Mouse (Mus musculus): ENCODE measurements around the gene Mast1.
A peak's percentile ranks its signal among the peaks of the same experiment; 100 is the strongest.

Gene Mast1

DNA sequence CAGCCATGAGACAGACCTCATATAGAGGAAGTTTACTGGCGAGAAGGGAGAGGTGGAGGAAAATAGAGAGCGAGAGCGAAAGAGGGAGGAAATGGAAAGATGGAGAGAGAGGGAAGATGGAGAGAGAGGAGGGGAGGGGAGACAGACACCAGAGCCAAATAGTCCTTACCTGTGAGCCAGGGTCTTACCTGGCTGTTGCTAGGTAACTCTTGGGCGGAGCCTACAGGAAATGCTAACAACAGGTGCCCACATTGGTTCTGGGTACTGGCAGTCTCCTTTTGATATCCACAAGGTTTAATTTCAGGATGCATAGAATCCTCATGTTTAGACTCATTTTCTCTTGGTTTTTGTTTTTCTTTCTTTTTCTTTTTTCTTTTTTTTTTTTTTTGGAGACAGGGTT is 64.1 kb downstream of the Mast1 start:
- no peak for DNase-seq (ENCODE audit: low spot score)

DNA sequence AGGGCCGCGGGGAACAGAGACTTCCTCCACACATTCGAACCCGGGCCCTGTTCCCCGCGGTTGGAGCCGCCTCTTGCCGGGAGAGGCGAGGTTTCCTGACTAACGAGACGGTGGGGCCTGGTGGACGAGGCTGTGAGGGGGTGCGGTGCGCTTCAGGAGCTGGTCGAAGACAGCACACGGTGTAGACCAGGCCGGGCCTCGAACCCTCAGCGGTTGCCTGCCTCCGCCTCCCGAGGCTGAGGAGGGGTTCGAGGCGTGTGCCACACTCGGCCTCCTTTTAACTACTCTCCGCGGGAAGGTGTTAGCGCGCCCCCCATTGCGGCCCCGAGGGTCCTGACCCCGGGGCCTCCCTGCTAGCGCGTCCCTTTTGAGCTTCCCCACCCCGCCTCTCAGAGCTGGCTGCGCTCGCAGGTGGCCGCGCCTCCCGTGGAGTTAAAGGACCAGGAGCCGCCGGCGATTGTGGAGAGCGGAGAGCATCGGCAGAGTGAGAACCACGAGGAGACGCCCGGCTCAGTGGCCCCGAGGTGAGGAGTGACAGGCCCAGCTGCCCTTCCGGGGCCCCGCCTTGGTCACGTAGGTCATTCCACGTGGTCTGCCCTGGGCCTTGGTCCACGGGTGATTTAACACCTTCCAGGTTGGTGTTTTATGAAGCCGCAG is 64.7 kb downstream of the Mast1 start:
- peak; percentile 37 for DNase-seq (ENCODE audit: low spot score)

DNA sequence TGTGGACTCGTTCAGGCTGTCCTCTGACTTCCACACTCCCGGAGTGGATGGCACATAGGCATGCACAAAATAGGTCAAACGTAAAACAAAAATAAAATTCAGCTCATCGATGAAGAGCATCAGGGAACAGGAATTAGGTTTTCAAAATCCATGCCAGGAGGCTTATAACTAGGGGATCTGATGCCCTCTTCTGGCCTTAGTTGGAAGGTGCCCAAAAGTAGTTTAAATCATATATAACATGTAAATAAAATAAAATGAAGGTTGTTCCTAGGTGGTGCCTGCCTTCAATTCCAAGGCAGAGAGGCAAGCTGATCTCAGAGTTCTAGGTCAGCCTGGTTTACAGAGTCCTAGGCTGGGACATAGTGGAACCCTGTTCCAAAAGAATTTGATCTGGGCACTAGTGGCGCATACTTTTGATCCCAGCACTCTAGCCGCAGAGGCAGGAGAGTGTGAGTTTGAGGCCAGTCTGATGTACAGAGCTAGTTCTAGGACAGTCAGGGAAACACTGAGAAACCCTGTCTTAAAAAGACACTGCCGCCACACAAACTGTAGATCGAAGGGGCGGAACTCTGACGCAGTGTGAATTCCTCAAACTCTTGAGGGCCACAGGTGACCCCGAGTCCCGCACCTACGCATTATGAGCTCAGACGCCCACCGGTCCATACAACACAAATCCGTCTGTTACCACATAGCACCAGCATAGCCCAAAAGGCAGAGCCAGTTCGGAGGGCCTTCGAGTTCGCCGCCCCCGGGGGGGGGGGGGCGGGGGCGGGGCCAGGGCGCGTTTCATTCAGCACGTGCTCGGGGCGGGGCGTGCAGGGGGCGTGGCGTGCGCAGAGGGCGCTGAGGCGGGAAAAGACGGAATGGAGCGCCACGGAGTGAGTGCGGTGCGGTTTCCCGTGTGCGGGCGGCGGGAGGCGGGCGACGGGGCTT is 65.5 kb downstream of the Mast1 start, which contains the start of gene Syce2:
Syce2 (plus strand) TSS at position 736 of the 933 bp plus-strand sequence.
- peak; percentile 76 for DNase-seq (ENCODE audit: low spot score)

Measured in embryo, embryonic 10 days (tissue).